Mouse (Mus musculus) midbrain, embryonic 13.5 days (tissue): Measurements from ENCODE around the gene Itgad. TPM values are rescaled to one million over a fixed set of nuclear protein-coding genes. Genes with fewer than 3 reads are reported as not detected.

Experiments used
- ATAC-seq: fragments of 200-750 bp; cut with Nextera tagmentation; 2 replicates; pipeline ENCODE4 v1.8.0; 2017; ENCODE audit warnings: mild to moderate bottlenecking, moderate TSS enrichment, moderate library complexity
- H3K27ac ChIP-seq: fragments of 300-500 bp; sonication (generic); 2 replicates; pipeline ENCODE4 v1.5.1; 2015; ENCODE audit warnings: inconsistent platforms, mild to moderate bottlenecking, moderate library complexity
- H3K27me3 ChIP-seq: fragments of 300-500 bp; sonication (generic); 2 replicates; pipeline ENCODE4 v1.6.1; 2015; ENCODE audit warnings: mild to moderate bottlenecking, inconsistent platforms
- H3K36me3 ChIP-seq: fragments of 300-500 bp; sonication (generic); 2 replicates; pipeline ENCODE4 v1.6.1; 2015; ENCODE audit warnings: mild to moderate bottlenecking, inconsistent platforms
- H3K4me1 ChIP-seq: fragments of 300-500 bp; sonication (generic); replicated peaks from 2 replicates; pipeline ENCODE4 v1.6.1; 2015; ENCODE audit warnings: inconsistent platforms
- H3K4me2 ChIP-seq: fragments of 300-500 bp; sonication (generic); replicated peaks from 2 replicates; pipeline ENCODE4 v1.6.1; 2015; ENCODE audit warnings: moderate library complexity, mild to moderate bottlenecking, inconsistent platforms
- H3K4me3 ChIP-seq: fragments of 300-500 bp; sonication (generic); replicated peaks from 2 replicates; pipeline ENCODE4 v1.5.1; 2015; ENCODE audit warnings: mild to moderate bottlenecking, inconsistent platforms
- H3K9ac ChIP-seq: fragments of 300-500 bp; sonication (generic); replicated peaks from 2 replicates; pipeline ENCODE4 v1.6.1; 2015; ENCODE audit warnings: mild to moderate bottlenecking, inconsistent platforms
- H3K9me3 ChIP-seq: fragments of 300-500 bp; sonication (generic); 2 replicates; pipeline ENCODE4 v1.6.1; 2016; ENCODE audit warnings: mild to moderate bottlenecking, inconsistent platforms
- WGBS: fragments of 180-500 bp; shearing (Covaris S2); methylation state at CpG from one replicate; pipeline ENCODE4 v1.1.7; 2015; 5-methylcytosine and 5-hydroxymethylcytosine counted together
- polyA plus RNA-seq: library from polyadenylated mRNA; unstranded; fragments of >200 nt; fragmentation: Nextera tagmentation; extraction: Ambion mirVana; gene quantifications from 2 replicates; pipeline ENCODE4 v1.2.1, GENCODE M21; 2015

Itgad gene
- polyA plus RNA-seq, 1 experiment from 2014 or later, result not detected

- peaks cover 19% of the 10 kb centered on the region for H3K4me1 ChIP-seq
- peaks cover 25% of the 10 kb centered on the region for H3K36me3 ChIP-seq
- peak within 1 kb of the TSS; percentile 97 for H3K27ac ChIP-seq
- H3K9ac ChIP-seq, result peak within 1 kb of the TSS; percentile 76
- peak; percentile 3 for ATAC-seq
- H3K27me3 ChIP-seq, result no peaks in the 10 kb centered on the region
- H3K4me3 ChIP-seq, result peak within 1 kb of the TSS; percentile 69
- H3K4me2 ChIP-seq, result peak within 1 kb of the TSS; percentile 90
- WGBS, result 26% methylated on average over 37 of the region's 37 CpGs
- H3K9me3 ChIP-seq, result no peaks in the 10 kb centered on the region
Observed at GRCm38 (mm10) chr7:128236856-128237592, 82.8 kb downstream of the Itgad start, which contains the start of gene Armc5. Armc5 (plus strand) TSS chr7:128237342.

- WGBS, result under 1% methylated on average over 25 of the region's 25 CpGs
- H3K36me3 ChIP-seq, result peaks cover 30% of the 10 kb centered on the region
Observed at GRCm38 (mm10) chr7:128237593-128237926, 83.4 kb downstream of the Itgad start.

GRCm38 (mm10) chr7:128237927-128238778 lies 84.0 kb downstream of the Itgad start, which contains the start of gene 9130023H24Rik:
9130023H24Rik (minus strand) TSS chr7:128238031.
- peak; percentile 91 for ATAC-seq
- Histone ChIP-seq H3K4me1 (peaks cover 19% of the 10 kb centered on the region), H3K9ac (peak within 1 kb of the TSS; percentile 76), H3K27me3 (no peaks in the 10 kb centered on the region), H3K27ac (peak within 1 kb of the TSS; percentile 97), H3K9me3 (no peaks in the 10 kb centered on the region), H3K4me2 (peak within 1 kb of the TSS; percentile 90), H3K4me3 (peak within 1 kb of the TSS; percentile 69), H3K36me3 (peaks cover 36% of the 10 kb centered on the region)
- under 1% methylated on average over 72 of the region's 72 CpGs for WGBS

More at GRCm38 (mm10) chr7:128237593-128237926, 83.4 kb downstream of the Itgad start:
- Histone ChIP-seq H3K4me1 (peaks cover 19% of the 10 kb centered on the region), H3K4me3 (peak overlapping the region; percentile 69), H3K9me3 (no peaks in the 10 kb centered on the region), H3K4me2 (peak overlapping the region; percentile 90), H3K27me3 (no peaks in the 10 kb centered on the region), H3K9ac (peak overlapping the region; percentile 76), H3K27ac (peak overlapping the region; percentile 97)
- peak; percentile 68 for ATAC-seq

- Histone ChIP-seq H3K27me3 (0 out of 2 replicates have a peak, but pooled peaks cover under 1% of the 10 kb centered on the region), H3K4me3 (peak overlapping the region; percentile 69), H3K36me3 (peaks cover 40% of the 10 kb centered on the region), H3K9me3 (no peaks in the 10 kb centered on the region), H3K27ac (no peak overlapping the region; the same call in 1 of the 2 replicates), H3K4me2 (peak overlapping the region; percentile 90), H3K9ac (no peak overlapping the region), H3K4me1 (peaks cover 19% of the 10 kb centered on the region)
- WGBS, result 25% methylated on average over 4 of the region's 4 CpGs
- no peak for ATAC-seq
Observed at GRCm38 (mm10) chr7:128238991-128239390, 84.8 kb downstream of the Itgad start.

GRCm38 (mm10) chr7:128240131-128240784 lies 86.1 kb downstream of the Itgad start:
- peaks cover 8% of the 10 kb centered on the region; the same call in 1 of the 2 replicates for H3K27me3 ChIP-seq
- ATAC-seq, result no peak
- WGBS, result 95% methylated on average over 27 of the region's 27 CpGs
- peak overlapping the region; percentile 3; the same call in 1 of the 2 replicates for H3K9ac ChIP-seq
- peaks cover 50% of the 10 kb centered on the region for H3K36me3 ChIP-seq
- H3K4me1 ChIP-seq, result peaks cover 19% of the 10 kb centered on the region
- no peak overlapping the region for H3K4me3 ChIP-seq
- H3K4me2 ChIP-seq, result no peak overlapping the region
- no peaks in the 10 kb centered on the region for H3K9me3 ChIP-seq
- H3K27ac ChIP-seq, result no peak overlapping the region

GRCm38 (mm10) chr7:128242331-128242730 lies 88.2 kb downstream of the Itgad start:
- Histone ChIP-seq H3K9me3 (no peaks in the 10 kb centered on the region), H3K27me3 (peaks cover 10% of the 10 kb centered on the region; the same call in 1 of the 2 replicates), H3K9ac (no peak overlapping the region), H3K4me1 (peaks cover 26% of the 10 kb centered on the region), H3K36me3 (peaks cover 47% of the 10 kb centered on the region), H3K4me2 (no peak overlapping the region), H3K4me3 (no peak overlapping the region), H3K27ac (no peak overlapping the region)
- 93% methylated on average over 16 of the region's 16 CpGs for WGBS
- ATAC-seq, result no peak

- peaks cover 47% of the 10 kb centered on the region for H3K36me3 ChIP-seq
- ATAC-seq, result no peak
Observed at GRCm38 (mm10) chr7:128243921-128244320, 89.7 kb downstream of the Itgad start.

GRCm38 (mm10) chr7:128244410-128245025 lies 90.3 kb downstream of the Itgad start:
- 75% methylated on average over 18 of the region's 18 CpGs for WGBS
- no peak for ATAC-seq
- peak overlapping the region; percentile 23; the same call in 1 of the 2 replicates for H3K9ac ChIP-seq

More at GRCm38 (mm10) chr7:128243921-128244320, 89.7 kb downstream of the Itgad start:
- 52% methylated on average over 10 of the region's 10 CpGs for WGBS
- Histone ChIP-seq H3K27ac (no peak overlapping the region), H3K27me3 (peaks cover 19% of the 10 kb centered on the region; the same call in 1 of the 2 replicates), H3K4me2 (no peak overlapping the region), H3K4me1 (peaks cover 25% of the 10 kb centered on the region), H3K4me3 (no peak overlapping the region), H3K9me3 (no peaks in the 10 kb centered on the region), H3K9ac (0 out of 2 replicates have a peak overlapping the region, but pooled peaks have one; percentile 23)

GRCm38 (mm10) chr7:128245547-128245946 lies 91.4 kb downstream of the Itgad start:
- Histone ChIP-seq H3K4me1 (peaks cover 16% of the 10 kb centered on the region), H3K9me3 (no peaks in the 10 kb centered on the region), H3K4me3 (no peak overlapping the region), H3K4me2 (no peak overlapping the region), H3K27me3 (peaks cover 28% of the 10 kb centered on the region), H3K36me3 (peaks cover 39% of the 10 kb centered on the region), H3K27ac (no peak overlapping the region), H3K9ac (peak overlapping the region; percentile 42; the same call in 1 of the 2 replicates)
- no peak for ATAC-seq
- 85% methylated on average over 4 of the region's 4 CpGs for WGBS

More at GRCm38 (mm10) chr7:128244410-128245025, 90.3 kb downstream of the Itgad start:
- H3K4me3 ChIP-seq, result no peak overlapping the region
- peaks cover 47% of the 10 kb centered on the region for H3K36me3 ChIP-seq
- no peak overlapping the region for H3K27ac ChIP-seq
- H3K9me3 ChIP-seq, result no peaks in the 10 kb centered on the region
- peaks cover 22% of the 10 kb centered on the region; the same call in 1 of the 2 replicates for H3K27me3 ChIP-seq
- peaks cover 19% of the 10 kb centered on the region for H3K4me1 ChIP-seq
- no peak overlapping the region for H3K4me2 ChIP-seq

- peak within 1 kb of the TSS; percentile 76 for H3K27ac ChIP-seq
- peak within 1 kb of the TSS; percentile 42 for H3K4me3 ChIP-seq
- H3K4me2 ChIP-seq, result peak within 1 kb of the TSS; percentile 62
- peak within 1 kb of the TSS; percentile 65 for H3K9ac ChIP-seq
- peaks cover 37% of the 10 kb centered on the region for H3K27me3 ChIP-seq
- 1% methylated on average over 28 of the region's 30 CpGs for WGBS
- ATAC-seq, result peak; percentile 55
- H3K4me1 ChIP-seq, result peaks cover 16% of the 10 kb centered on the region
- peaks cover 27% of the 10 kb centered on the region for H3K36me3 ChIP-seq
- no peaks in the 10 kb centered on the region for H3K9me3 ChIP-seq
Observed at GRCm38 (mm10) chr7:128246496-128247391, 92.6 kb downstream of the Itgad start, which contains the start of gene Tgfb1i1. Tgfb1i1 (plus strand) TSS chr7:128246812.
